Mouse (Mus musculus): ENCODE results near the gene Gpc5.

- TF ChIP-seq CTCF (IDR thresholded peaks at IDR 0.05; ENCODE audit: insufficient read depth, low read length) (no peak), POLR2A (IDR thresholded peaks at IDR 0.05; ENCODE audit: borderline replicate concordance, extremely low read depth, low read depth, low read length) (no peak)
These were observed 489.2 kb downstream of the Gpc5 start for GRCm38 (mm10) chr14:115581256-115581633.
